Mouse (Mus musculus) limb, embryonic 11.5 days (tissue): ENCODE data around the gene Slc29a2. TPM values are rescaled to one million over a fixed set of nuclear protein-coding genes. Genes with fewer than 3 reads are reported as not detected.

Source experiments
- ATAC-seq: fragments of 200-750 bp; cut with Nextera tagmentation; 2 replicates; pipeline ENCODE4 v1.8.0; 2017; ENCODE audit warnings: low read depth; ENCODE audit not compliant: insufficient number of reproducible peaks, low FRiP score, low TSS enrichment
- DNase-seq: peaks from one replicate; pipeline ENCODE4 v3.0.0-alpha.2; 2015; ENCODE audit warnings: low spot score
- H3K27ac ChIP-seq: fragments of 300-500 bp; sonication (generic); replicated peaks from 2 replicates; pipeline ENCODE4 v1.5.1; 2014; ENCODE audit warnings: low read depth, mild to moderate bottlenecking, low read length
- H3K27me3 ChIP-seq: fragments of 300-500 bp; sonication (generic); 2 replicates; pipeline ENCODE4 v1.6.1; 2014; ENCODE audit warnings: mild to moderate bottlenecking, low read length, mixed read lengths; ENCODE audit not compliant: control insufficient read depth, insufficient read depth
- H3K36me3 ChIP-seq: fragments of 300-500 bp; sonication (generic); 2 replicates; pipeline ENCODE4 v1.6.1; 2014; ENCODE audit warnings: mild to moderate bottlenecking, low read length, moderate library complexity, mixed read lengths; ENCODE audit not compliant: control insufficient read depth, insufficient read depth
- H3K4me1 ChIP-seq: fragments of 300-500 bp; sonication (generic); 2 replicates; pipeline ENCODE4 v1.6.1; 2014; ENCODE audit warnings: low read length, mixed read lengths; ENCODE audit not compliant: control insufficient read depth, insufficient read depth
- H3K4me2 ChIP-seq: fragments of 300-500 bp; sonication (generic); 2 replicates; pipeline ENCODE4 v1.6.1; 2014; ENCODE audit warnings: low read depth, mild to moderate bottlenecking, moderate library complexity; ENCODE audit not compliant: severe bottlenecking
- H3K4me3 ChIP-seq: fragments of 300-500 bp; sonication (generic); 2 replicates; pipeline ENCODE4 v1.5.1; 2014; ENCODE audit warnings: low read depth, low read length
- H3K9ac ChIP-seq: fragments of 300-500 bp; sonication (generic); 2 replicates; pipeline ENCODE4 v1.6.1; 2014; ENCODE audit warnings: mild to moderate bottlenecking, low read length
- H3K9me3 ChIP-seq: fragments of 300-500 bp; sonication (generic); 2 replicates; pipeline ENCODE4 v1.6.1; 2016; ENCODE audit warnings: low read length; ENCODE audit not compliant: control insufficient read depth
- WGBS: fragments of 180-500 bp; shearing (Covaris S2); extraction: QIAGEN DNeasy Blood & Tissue Kit; methylation state at CpG from one replicate; pipeline ENCODE4 v1.1.7; 2014; 5-methylcytosine and 5-hydroxymethylcytosine counted together
- polyA plus RNA-seq: library from polyadenylated mRNA; unstranded; fragments of >200 nt; fragmentation: Nextera tagmentation; extraction: Ambion mirVana; gene quantifications from 2 replicates; pipeline ENCODE4 v1.2.1, GENCODE M21; 2014

The Slc29a2 gene
- polyA plus RNA-seq, 1 experiment from 2014 or later, result 5.0 TPM

GRCm38 (mm10) chr19:5073028-5073427 is 49.4 kb downstream of the Slc29a2 start:
- WGBS, result under 1% methylated on average over 15 of the region's 15 CpGs
- Histone ChIP-seq H3K4me3 (peak overlapping the region; percentile 37), H3K4me2 (peak overlapping the region; percentile 99), H3K27ac (peak overlapping the region; percentile 98), H3K27me3 (0 out of 2 replicates have a peak, but pooled peaks cover 2% of the 10 kb centered on the region), H3K36me3 (no peaks in the 10 kb centered on the region; the same call in 1 of the 2 replicates), H3K9ac (no peak overlapping the region; the same call in 1 of the 2 replicates), H3K9me3 (no peaks in the 10 kb centered on the region), H3K4me1 (peaks cover 34% of the 10 kb centered on the region)
- peak; percentile 90 for DNase-seq
- ATAC-seq, result no peak; the same call in 1 of the 2 replicates

GRCm38 (mm10) chr19:5073518-5073917 is 49.9 kb downstream of the Slc29a2 start:
- Histone ChIP-seq H3K4me1 (peaks cover 30% of the 10 kb centered on the region), H3K9me3 (no peaks in the 10 kb centered on the region), H3K4me3 (no peak overlapping the region), H3K27me3 (0 out of 2 replicates have a peak, but pooled peaks cover 2% of the 10 kb centered on the region), H3K9ac (no peak overlapping the region), H3K4me2 (no peak overlapping the region), H3K36me3 (no peaks in the 10 kb centered on the region; the same call in 1 of the 2 replicates), H3K27ac (no peak overlapping the region)
- WGBS, result 38% methylated on average over 5 of the region's 5 CpGs
- ATAC-seq (no peak), DNase-seq (no peak)

- peaks cover 42% of the 10 kb centered on the region for H3K27me3 ChIP-seq
- no peak overlapping the region for H3K4me3 ChIP-seq
- no peaks in the 10 kb centered on the region for H3K4me1 ChIP-seq
- WGBS, result 95% methylated on average over 1 of the region's 1 CpGs
- no peaks in the 10 kb centered on the region for H3K36me3 ChIP-seq
- no peak overlapping the region for H3K4me2 ChIP-seq
- no peaks in the 10 kb centered on the region for H3K9me3 ChIP-seq
- DNase-seq, result no peak
- H3K27ac ChIP-seq, result no peak overlapping the region
- no peak for ATAC-seq
- H3K9ac ChIP-seq, result no peak overlapping the region
Measured at GRCm38 (mm10) chr19:5079279-5079678, 55.6 kb downstream of the Slc29a2 start.

Other genes starting within 250 kb of the Slc29a2 start
- gene Rbm4, start 230.0 kb upstream of the Slc29a2 start, polyA plus RNA-seq, result 105 and 109 TPM in 2 replicates
- gene Gm21992, start 212.2 kb upstream of the Slc29a2 start, polyA plus RNA-seq, result 27.6 and 31.8 TPM in 2 replicates
- 119 and 122 TPM in 2 replicates for gene Rbm14, start 212.2 kb upstream of the Slc29a2 start, polyA plus RNA-seq
- 46.8 and 48.0 TPM in 2 replicates for gene Ccs, start 184.5 kb upstream of the Slc29a2 start, polyA plus RNA-seq
- not detected in 2 replicates for gene Ccdc87, start 184.5 kb upstream of the Slc29a2 start, polyA plus RNA-seq
- gene Ctsf, start 168.7 kb upstream of the Slc29a2 start, polyA plus RNA-seq, result 17.7 and 20.2 TPM in 2 replicates
- gene Actn3, start 146.0 kb upstream of the Slc29a2 start, polyA plus RNA-seq, result 5.1 and 5.2 TPM in 2 replicates
- 6.4 and 6.5 TPM in 2 replicates for gene Zdhhc24, start 145.2 kb upstream of the Slc29a2 start, polyA plus RNA-seq
- gene Bbs1, start 117.2 kb upstream of the Slc29a2 start, polyA plus RNA-seq, result 4.3 and 4.9 TPM in 2 replicates
- 143 and 147 TPM in 2 replicates for gene Dpp3, start 95.6 kb upstream of the Slc29a2 start, polyA plus RNA-seq
- gene Peli3, start 80.7 kb upstream of the Slc29a2 start, polyA plus RNA-seq, result 1.6 and 1.9 TPM in 2 replicates
- gene Mrpl11, start 61.7 kb upstream of the Slc29a2 start, polyA plus RNA-seq, result 170 and 182 TPM in 2 replicates
- gene Npas4, start 33.5 kb upstream of the Slc29a2 start, polyA plus RNA-seq, result not detected in 2 replicates
- gene B4gat1, start 15.0 kb downstream of the Slc29a2 start, polyA plus RNA-seq, result 36.6 and 37.8 TPM in 2 replicates
- gene AC124502.3, start 15.0 kb downstream of the Slc29a2 start, polyA plus RNA-seq, result 1.7 and 2.0 TPM in 2 replicates
- 52.6 and 61.2 TPM in 2 replicates for gene Brms1, start 17.5 kb downstream of the Slc29a2 start, polyA plus RNA-seq
- gene Rin1, start 26.6 kb downstream of the Slc29a2 start, polyA plus RNA-seq, result 1.3 and 1.6 TPM in 2 replicates
- gene Cd248, start 44.2 kb downstream of the Slc29a2 start, polyA plus RNA-seq, result 41.1 and 45.6 TPM in 2 replicates
- 1.1 and 2.2 TPM in 2 replicates for gene Tmem151a, start 61.7 kb downstream of the Slc29a2 start, polyA plus RNA-seq
- 68.5 and 71.2 TPM in 2 replicates for gene Yif1a, start 64.7 kb downstream of the Slc29a2 start, polyA plus RNA-seq
- gene Cnih2, start 74.7 kb downstream of the Slc29a2 start, polyA plus RNA-seq, result 33.8 and 36.3 TPM in 2 replicates
- 242 and 244 TPM in 2 replicates for gene Rab1b, start 83.2 kb downstream of the Slc29a2 start, polyA plus RNA-seq
- 21.2 and 23.8 TPM in 2 replicates for gene Klc2, start 94.7 kb downstream of the Slc29a2 start, polyA plus RNA-seq
- 29.3 and 34.2 TPM in 2 replicates for gene Pacs1, start 249.3 kb downstream of the Slc29a2 start, polyA plus RNA-seq